Comparison of ENCODE assay signal across 22 mouse cellular contexts in the genomic region with DNA sequence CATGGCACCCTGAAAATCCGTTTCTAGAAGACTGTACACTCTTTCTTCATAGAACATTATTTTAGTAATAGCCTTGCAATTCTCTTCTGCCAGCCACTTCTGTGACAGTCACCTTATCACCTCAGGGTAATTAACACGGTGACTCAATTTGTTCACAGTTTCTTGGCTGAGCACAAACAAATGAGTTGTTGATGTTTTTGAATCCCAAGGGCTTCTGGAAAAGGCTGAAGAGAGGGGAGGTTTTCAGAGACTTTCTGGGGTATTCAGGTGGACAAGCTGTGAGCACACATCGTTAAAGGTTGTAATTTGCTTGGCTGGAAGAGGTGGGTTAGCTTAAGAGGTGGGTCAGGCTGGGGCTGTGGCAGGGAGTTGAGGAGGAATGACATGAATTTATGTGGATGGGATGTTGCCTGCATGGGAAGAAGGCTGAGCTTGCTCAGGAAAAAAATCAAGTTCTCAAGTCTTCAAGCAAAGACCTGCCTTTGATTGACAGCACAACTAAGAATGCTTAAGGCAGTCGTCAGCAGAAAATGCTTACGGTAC.
DNase-seq lines count a peak whose midpoint lies in the region; ATAC-seq and TF ChIP-seq lines count a peak whose summit lies in the region.
"Had no signal": no experiment of that assay in that cellular context is flagged by ENCODE, and none has a peak within 500 bp of the region (broad histone marks: within the 10 kb centered on the region; RNA-seq: fewer than 3 reads in every experiment).

No protein-coding gene starts in this region.

- no peak overlapping the region for H3K4me2 ChIP-seq in forebrain, embryonic 11.5 days (ENCODE audit: low read depth, low read length, severe bottlenecking)
- no peak overlapping the region for H3K4me2 ChIP-seq in forebrain, postnatal 0 days (ENCODE audit: low read depth)
- H3K4me2 ChIP-seq in lung, postnatal 0 days (replicated peaks; ENCODE audit: low read depth, low read length) = no peak overlapping the region
- no peak overlapping the region for H3K4me2 ChIP-seq in forebrain, embryonic 14.5 days (ENCODE audit: low read length)
- no peak overlapping the region for H3K4me2 ChIP-seq in kidney, embryonic 14.5 days (replicated peaks; ENCODE audit: low read depth, low read length)
- H3K4me2 ChIP-seq: embryonic facial prominence, embryonic 15.5 days; heart, embryonic 12.5 days; hindbrain, embryonic 15.5 days had no signal

- H3K9ac ChIP-seq in forebrain, embryonic 11.5 days (ENCODE audit: low read length) = no peak overlapping the region
- no peak overlapping the region for H3K9ac ChIP-seq in forebrain, postnatal 0 days
- H3K9ac ChIP-seq in lung, postnatal 0 days (replicated peaks; ENCODE audit: low read depth) = no peak overlapping the region
- no peak overlapping the region for H3K9ac ChIP-seq in forebrain, embryonic 14.5 days (ENCODE audit: low read length)
- H3K9ac ChIP-seq in kidney, embryonic 14.5 days (ENCODE audit: low read depth, low read length) = no peak overlapping the region
- H3K9ac ChIP-seq: embryonic facial prominence, embryonic 15.5 days; heart, embryonic 12.5 days; hindbrain, embryonic 15.5 days had no signal

- TF ChIP-seq POLR2A in thymus, adult 2 months (IDR thresholded peaks at IDR 0.05; ENCODE audit: control insufficient read depth, extremely low read depth, insufficient read depth, low read length, poor library complexity) = no peak

- 41% methylated on average over 5 of the region's 5 CpGs for WGBS in forebrain, embryonic 11.5 days
- WGBS in forebrain, postnatal 0 days = 24% methylated on average over 5 of the region's 5 CpGs
- WGBS in lung, postnatal 0 days = 59% methylated on average over 5 of the region's 5 CpGs
- WGBS in forebrain, embryonic 14.5 days = 26% methylated on average over 5 of the region's 5 CpGs
- 84% methylated on average over 5 of the region's 5 CpGs for WGBS in thymus, adult 2 months
- WGBS in kidney, embryonic 14.5 days = 38% methylated on average over 5 of the region's 5 CpGs

- no peak for DNase-seq in forebrain, embryonic 11.5 days (ENCODE audit: low spot score)
- DNase-seq in forebrain, postnatal 0 days = no peak
- DNase-seq in lung, postnatal 0 days (ENCODE audit: low spot score) = no peak
- no peak for DNase-seq in lung, postnatal 4 days
- DNase-seq in forebrain, embryonic 14.5 days (ENCODE audit: low spot score) = peak; percentile 37
- no peak for DNase-seq in thymus, adult 2 months
- DNase-seq: adrenal gland, adult 8-10 months; adrenal gland, postnatal 36 days; B cell, adult 2 months; cerebellum, adult 11 months; cerebellum, adult 8-10 months; cerebellum, postnatal 14 days; embryo, embryonic 11 days; heart, adult 2 months had no signal

- 0 out of 2 replicates have a peak, but pooled peaks have one; percentile 29 for ATAC-seq in forebrain, embryonic 11.5 days (replicated peaks; ENCODE audit: low FRiP score)
- no peak for ATAC-seq in forebrain, postnatal 0 days
- ATAC-seq in lung, postnatal 0 days = no peak
- peak; percentile 55 for ATAC-seq in forebrain, embryonic 14.5 days
- ATAC-seq in kidney, embryonic 14.5 days (ENCODE audit: low FRiP score, low TSS enrichment) = no peak
- ATAC-seq: CD4-positive, CD25-positive, alpha-beta regulatory T cell, adult 4 months; intestine, embryonic 16.5 days had no signal

- no peaks in the 10 kb centered on the region for H3K36me3 ChIP-seq in forebrain, embryonic 11.5 days (ENCODE audit: control insufficient read depth, insufficient read depth, low read length)
- no peaks in the 10 kb centered on the region for H3K36me3 ChIP-seq in forebrain, postnatal 0 days (ENCODE audit: insufficient read depth)
- no peaks in the 10 kb centered on the region for H3K36me3 ChIP-seq in lung, postnatal 0 days (ENCODE audit: insufficient read depth, low read length)
- no peaks in the 10 kb centered on the region for H3K36me3 ChIP-seq in forebrain, embryonic 14.5 days (ENCODE audit: control insufficient read depth, insufficient read depth, low read length)
- H3K36me3 ChIP-seq in thymus, adult 2 months (ENCODE audit: control insufficient read depth, insufficient read depth, low read length) = no peaks in the 10 kb centered on the region
- no peaks in the 10 kb centered on the region for H3K36me3 ChIP-seq in kidney, embryonic 14.5 days (ENCODE audit: control insufficient read depth, insufficient read depth, low read length)
- H3K36me3 ChIP-seq: embryonic facial prominence, embryonic 15.5 days; G1E; hindbrain, embryonic 15.5 days had no signal

- TF ChIP-seq EP300 in lung, postnatal 0 days (IDR thresholded peaks at IDR 0.05) = no peak

- H3K27me3 ChIP-seq in forebrain, embryonic 11.5 days (ENCODE audit: control insufficient read depth, insufficient read depth, low read length) = no peaks in the 10 kb centered on the region
- no peaks in the 10 kb centered on the region for H3K27me3 ChIP-seq in forebrain, postnatal 0 days (ENCODE audit: insufficient read depth, low read length)
- H3K27me3 ChIP-seq in lung, postnatal 0 days (replicated peaks; ENCODE audit: insufficient read depth, low read length) = no peaks in the 10 kb centered on the region
- H3K27me3 ChIP-seq in forebrain, embryonic 14.5 days (replicated peaks; ENCODE audit: control insufficient read depth, insufficient read depth, low read length) = no peaks in the 10 kb centered on the region
- no peaks in the 10 kb centered on the region for H3K27me3 ChIP-seq in thymus, adult 2 months (ENCODE audit: control insufficient read depth, insufficient read depth, low read length)
- H3K27me3 ChIP-seq in kidney, embryonic 14.5 days (ENCODE audit: control insufficient read depth, insufficient read depth, low read length) = no peaks in the 10 kb centered on the region
- H3K27me3 ChIP-seq: embryonic facial prominence, embryonic 15.5 days; heart, embryonic 12.5 days; hindbrain, embryonic 15.5 days had no signal

- no peak overlapping the region for H3K27ac ChIP-seq in forebrain, embryonic 11.5 days (ENCODE audit: low read depth, low read length)
- no peak overlapping the region for H3K27ac ChIP-seq in forebrain, postnatal 0 days (ENCODE audit: low read depth, low read length)
- peak overlapping the region; percentile 58 for H3K27ac ChIP-seq in lung, postnatal 0 days (ENCODE audit: low read length)
- H3K27ac ChIP-seq in forebrain, embryonic 14.5 days (ENCODE audit: low read depth, low read length) = no peak overlapping the region
- no peak overlapping the region for H3K27ac ChIP-seq in thymus, adult 2 months (ENCODE audit: control insufficient read depth, insufficient read depth, low read length)
- H3K27ac ChIP-seq in kidney, embryonic 14.5 days (ENCODE audit: low read depth, low read length) = no peak overlapping the region
- H3K27ac ChIP-seq: embryonic facial prominence, embryonic 15.5 days; heart, adult 2 months; hindbrain, embryonic 15.5 days had no signal

- no peaks in the 10 kb centered on the region for H3K9me3 ChIP-seq in forebrain, embryonic 11.5 days (ENCODE audit: control insufficient read depth, low read length)
- H3K9me3 ChIP-seq in forebrain, postnatal 0 days (ENCODE audit: low read length) = no peaks in the 10 kb centered on the region
- no peaks in the 10 kb centered on the region for H3K9me3 ChIP-seq in lung, postnatal 0 days (ENCODE audit: low read length)
- H3K9me3 ChIP-seq in forebrain, embryonic 14.5 days (replicated peaks; ENCODE audit: control insufficient read depth, low read length) = no peaks in the 10 kb centered on the region
- H3K9me3 ChIP-seq in kidney, embryonic 14.5 days (ENCODE audit: control insufficient read depth, low read length) = no peaks in the 10 kb centered on the region
- H3K9me3 ChIP-seq: embryonic facial prominence, embryonic 15.5 days; G1E; heart, embryonic 12.5 days; hindbrain, embryonic 15.5 days had no signal

- H3K4me1 ChIP-seq in forebrain, embryonic 11.5 days (replicated peaks; ENCODE audit: control insufficient read depth, insufficient read depth, low read length) = no peaks in the 10 kb centered on the region
- H3K4me1 ChIP-seq in forebrain, postnatal 0 days (ENCODE audit: insufficient read depth) = no peaks in the 10 kb centered on the region
- no peaks in the 10 kb centered on the region for H3K4me1 ChIP-seq in lung, postnatal 0 days (ENCODE audit: insufficient read depth, low read depth, low read length)
- 0 out of 2 replicates have a peak, but pooled peaks cover 9% of the 10 kb centered on the region for H3K4me1 ChIP-seq in forebrain, embryonic 14.5 days (ENCODE audit: control insufficient read depth, insufficient read depth, low read length)
- H3K4me1 ChIP-seq in thymus, adult 2 months (replicated peaks; ENCODE audit: control insufficient read depth, insufficient read depth, low read length) = no peaks in the 10 kb centered on the region
- H3K4me1 ChIP-seq in kidney, embryonic 14.5 days (ENCODE audit: control insufficient read depth, insufficient read depth, low read length) = no peaks in the 10 kb centered on the region
- H3K4me1 ChIP-seq: embryonic facial prominence, embryonic 15.5 days; heart, embryonic 12.5 days had no signal

- TF ChIP-seq CTCF in forebrain, postnatal 0 days (IDR thresholded peaks at IDR 0.05; ENCODE audit: low read depth) = no peak
- no peak for TF ChIP-seq CTCF in lung, postnatal 0 days (IDR thresholded peaks at IDR 0.05)
- TF ChIP-seq CTCF in thymus, adult 2 months (IDR thresholded peaks at IDR 0.05; ENCODE audit: borderline replicate concordance, control insufficient read depth, extremely low read depth, insufficient read depth, low read length, poor library complexity) = no peak

- H3K4me3 ChIP-seq in forebrain, embryonic 11.5 days (ENCODE audit: low read depth, low read length) = no peak overlapping the region
- no peak overlapping the region for H3K4me3 ChIP-seq in forebrain, postnatal 0 days (ENCODE audit: low read depth, low read length)
- H3K4me3 ChIP-seq in lung, postnatal 0 days (ENCODE audit: low read depth, low read length) = no peak overlapping the region
- no peak overlapping the region for H3K4me3 ChIP-seq in forebrain, embryonic 14.5 days (ENCODE audit: low read depth, low read length)
- no peak overlapping the region for H3K4me3 ChIP-seq in thymus, adult 2 months (ENCODE audit: control insufficient read depth, insufficient read depth, low read length)
- no peak overlapping the region for H3K4me3 ChIP-seq in kidney, embryonic 14.5 days (ENCODE audit: low read length)
- H3K4me3 ChIP-seq: embryonic facial prominence, embryonic 15.5 days; erythroblast, embryonic 14.5 days; heart, adult 2 months; heart, embryonic 12.5 days; hindbrain, embryonic 15.5 days had no signal

Comparison
In these comparisons a context has a peak if more than half of its experiments do, and no peak if none do; other contexts are left out.
1. ATAC-seq: peak in forebrain, embryonic 11.5 days (single experiment) and forebrain, embryonic 14.5 days (single experiment); none in forebrain, postnatal 0 days (single experiment), lung, postnatal 0 days (single experiment) and kidney, embryonic 14.5 days (single experiment).